Mouse (Mus musculus) bone marrow macrophage, adult 2 months (primary cell): ENCODE results near the gene Tnf.

Experiments used
- CTCF ChIP-seq: IDR thresholded peaks from 2 replicates; pipeline ENCODE4 v1.5.1; 2012; ENCODE audit warnings: low read depth, mild to moderate bottlenecking, low read length, moderate library complexity
- POLR2A ChIP-seq: IDR thresholded peaks from 2 replicates; pipeline ENCODE4 v1.6.1; 2012; ENCODE audit warnings: mild to moderate bottlenecking, low read depth, low read length, borderline replicate concordance

- no peak for TF ChIP-seq POLR2A
- TF ChIP-seq CTCF: no peak
Measured at GRCm38 (mm10) chr17:35224641-35225040, 22.8 kb upstream of the Tnf start.
